9 mouse cellular contexts compared by ENCODE assay signal in the genomic region with DNA sequence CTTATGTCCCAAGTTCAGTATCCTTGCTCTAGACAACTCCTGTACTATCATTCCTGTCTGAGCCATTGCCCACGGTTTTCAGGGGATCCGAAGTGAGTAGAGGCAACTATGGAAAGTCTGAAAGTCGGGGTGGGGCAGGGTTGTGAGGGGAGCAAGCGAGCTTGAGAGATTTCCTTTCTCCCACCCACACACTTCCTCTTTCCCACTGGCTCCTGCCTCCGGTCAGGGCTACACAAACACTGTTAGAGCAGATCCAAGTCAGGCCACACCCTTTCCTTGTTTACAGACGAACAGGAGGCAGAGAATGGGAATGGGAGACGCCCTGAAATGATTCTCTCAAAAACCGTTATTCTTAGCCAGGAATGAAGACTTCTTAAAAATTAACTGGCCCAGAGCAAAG. TPM values are rescaled to one million over a fixed set of nuclear protein-coding genes. Genes with fewer than 3 reads are reported as not detected.
DNase-seq lines count a peak whose midpoint lies in the region; ATAC-seq lines count a peak whose summit lies in the region.
"Had no signal": no experiment of that assay in that cellular context is flagged by ENCODE, and none has a peak within 500 bp of the region (broad histone marks: within the 10 kb centered on the region; RNA-seq: fewer than 3 reads in every experiment).

No protein-coding gene starts in this region.

- H3K4me2 ChIP-seq in forebrain, embryonic 12.5 days = no peak overlapping the region

- H3K4me3 ChIP-seq in forebrain, embryonic 12.5 days (replicated peaks) = no peak overlapping the region

- H3K36me3 ChIP-seq in forebrain, embryonic 12.5 days (replicated peaks) = no peaks in the 10 kb centered on the region

- no peaks in the 10 kb centered on the region for H3K4me1 ChIP-seq in forebrain, embryonic 12.5 days

- no peak for ATAC-seq in forebrain, embryonic 12.5 days (ENCODE audit: low FRiP score)

- 68% methylated on average over 8 of the region's 8 CpGs for WGBS in forebrain, embryonic 12.5 days

- H3K9me3 ChIP-seq in forebrain, embryonic 12.5 days = no peaks in the 10 kb centered on the region

- intact Hi-C loops in left cerebral cortex, postnatal 4 days (cut with DNase I) = no loop called here

- DNase-seq in urinary bladder, postnatal 14 days (ENCODE audit: low spot score) = peak; percentile 60
- no peak for DNase-seq in urinary bladder, adult 2 months (ENCODE audit: low spot score)
- DNase-seq in heart, adult 8-10 months (ENCODE audit: low spot score) = peak; percentile 92
- DNase-seq in kidney, postnatal 36 days = peak; percentile 68 to 80
- peak; percentile 48 for DNase-seq in testis, postnatal 10 days (ENCODE audit: low spot score)
- DNase-seq in cerebellum, postnatal 10 days = no peak
- no peak for DNase-seq in left cerebral cortex, postnatal 4 days

- H3K27ac ChIP-seq in forebrain, embryonic 12.5 days = no peak overlapping the region
- H3K27ac ChIP-seq: macrophage had no signal

- no peak overlapping the region for H3K9ac ChIP-seq in forebrain, embryonic 12.5 days

- H3K27me3 ChIP-seq in forebrain, embryonic 12.5 days = no peaks in the 10 kb centered on the region

RNA-seq across cellular contexts. Expression of a gene that starts 23.2 kb away (rescaled TPM):
- polyA plus RNA-seq in urinary bladder, adult 2 months (2012; rRNA removed) = 174 and 223 TPM in 2 replicates
- total RNA-seq in heart, adult 8-10 months (2022) = 100 to 1,000 TPM; 542 to 588 (median 572) TPM
- polyA plus RNA-seq in forebrain, embryonic 12.5 days (2016; fragmentation: Nextera tagmentation; extraction: Ambion mirVana) = 84.4 and 85.9 TPM in 2 replicates
- total RNA-seq in left cerebral cortex, postnatal 4 days (2021) = 100 to 1,000 TPM; 589 to 608 TPM

Comparison
In these comparisons a context has a peak if more than half of its experiments do, and no peak if none do; other contexts are left out.
1. DNase-seq: peak in urinary bladder, postnatal 14 days (single experiment), heart, adult 8-10 months (single experiment), kidney, postnatal 36 days (2 of 2) and testis, postnatal 10 days (single experiment); none in urinary bladder, adult 2 months (single experiment), cerebellum, postnatal 10 days (0 of 2) and left cerebral cortex, postnatal 4 days (single experiment).